Mouse (Mus musculus): ENCODE results near the gene Klc1.

Klc1 gene

DNA sequence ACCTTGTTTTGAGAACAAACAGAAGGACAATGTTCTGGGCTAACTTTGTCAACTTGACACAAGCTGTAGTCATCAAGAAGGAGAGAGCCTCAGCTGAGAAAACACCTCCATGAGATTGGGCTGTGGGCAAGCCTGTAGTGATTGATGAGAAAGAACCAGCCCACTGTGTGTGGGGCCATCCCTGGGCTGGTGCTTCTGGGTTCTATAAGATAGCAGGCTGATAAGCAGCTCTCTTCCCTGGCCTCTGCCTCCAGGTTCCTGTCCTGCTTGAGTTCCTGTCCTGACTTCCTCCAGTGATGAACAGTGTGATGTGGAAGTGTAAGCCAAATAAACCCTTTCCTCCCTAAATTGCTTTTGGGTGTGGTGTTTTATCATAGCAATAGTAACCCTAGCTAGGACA is 3.9 kb upstream of the Klc1 start:
- no peak for DNase-seq (ENCODE audit: low read depth, low spot score)
- no peaks in the 10 kb centered on the region for H3K27me3 ChIP-seq (ENCODE audit: control insufficient read depth, insufficient read depth, low read length, poor library complexity, severe bottlenecking)
- no peaks in the 10 kb centered on the region for H3K36me3 ChIP-seq (ENCODE audit: control insufficient read depth, insufficient read depth, low read length, poor library complexity, severe bottlenecking)

DNA sequence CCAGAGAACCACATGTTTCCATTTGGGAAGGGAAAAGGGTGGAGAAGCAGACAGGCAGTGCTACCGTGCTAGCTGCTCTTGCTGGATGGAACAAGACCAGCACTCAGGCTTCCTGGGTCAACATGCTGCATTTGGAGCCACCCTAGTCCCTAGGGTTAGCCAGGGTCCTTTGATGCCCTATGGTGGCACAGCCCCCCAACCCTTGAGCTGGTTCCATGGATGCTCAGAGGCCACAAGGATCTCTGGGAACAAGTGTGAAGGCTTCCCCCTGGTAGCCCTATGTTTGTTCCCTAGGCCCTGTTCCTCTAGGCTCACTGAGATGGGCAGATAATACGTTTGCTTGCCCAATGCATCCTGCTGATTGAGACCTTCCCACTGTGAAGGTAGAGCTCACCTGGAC is 3.4 kb upstream of the Klc1 start:
- no peak for DNase-seq (ENCODE audit: low read depth, low spot score)
- Histone ChIP-seq H3K36me3 (ENCODE audit: control insufficient read depth, insufficient read depth, low read length, poor library complexity, severe bottlenecking) (no peaks in the 10 kb centered on the region), H3K27me3 (ENCODE audit: control insufficient read depth, insufficient read depth, low read length, poor library complexity, severe bottlenecking) (no peaks in the 10 kb centered on the region)

- DNase-seq (ENCODE audit: low read depth, low spot score) = no peak
- Histone ChIP-seq H3K36me3 (ENCODE audit: control insufficient read depth, insufficient read depth, low read length, poor library complexity, severe bottlenecking) (no peaks in the 10 kb centered on the region), H3K27me3 (ENCODE audit: control insufficient read depth, insufficient read depth, low read length, poor library complexity, severe bottlenecking) (no peaks in the 10 kb centered on the region)
These were observed 2.5 kb upstream of the Klc1 start for GRCm38 (mm10) chr12:111756082-111756697.

DNA sequence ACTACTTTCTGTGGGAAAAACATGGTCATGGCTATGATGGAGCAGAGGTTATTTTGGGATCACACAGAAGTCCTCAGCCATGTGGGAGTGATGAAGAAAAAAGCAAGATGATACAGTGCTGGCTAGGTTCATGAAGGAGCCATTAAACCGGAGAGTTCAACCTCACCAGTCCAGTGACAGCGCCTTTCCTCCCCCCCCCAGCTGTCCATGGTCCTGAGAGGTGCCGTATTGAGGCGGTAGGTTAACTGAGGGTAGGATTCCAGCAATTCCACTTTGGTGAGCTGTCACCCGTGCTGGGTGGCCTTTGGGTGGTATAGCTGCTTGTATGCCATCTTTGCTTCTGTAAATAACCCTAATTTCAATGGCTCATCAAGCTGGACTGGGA is 2.0 kb upstream of the Klc1 start:
- H3K36me3 ChIP-seq (ENCODE audit: control insufficient read depth, insufficient read depth, low read length, poor library complexity, severe bottlenecking) = no peaks in the 10 kb centered on the region
- no peaks in the 10 kb centered on the region for H3K27me3 ChIP-seq (ENCODE audit: control insufficient read depth, insufficient read depth, low read length, poor library complexity, severe bottlenecking)
- no peak for DNase-seq (ENCODE audit: low read depth, low spot score)

DNA sequence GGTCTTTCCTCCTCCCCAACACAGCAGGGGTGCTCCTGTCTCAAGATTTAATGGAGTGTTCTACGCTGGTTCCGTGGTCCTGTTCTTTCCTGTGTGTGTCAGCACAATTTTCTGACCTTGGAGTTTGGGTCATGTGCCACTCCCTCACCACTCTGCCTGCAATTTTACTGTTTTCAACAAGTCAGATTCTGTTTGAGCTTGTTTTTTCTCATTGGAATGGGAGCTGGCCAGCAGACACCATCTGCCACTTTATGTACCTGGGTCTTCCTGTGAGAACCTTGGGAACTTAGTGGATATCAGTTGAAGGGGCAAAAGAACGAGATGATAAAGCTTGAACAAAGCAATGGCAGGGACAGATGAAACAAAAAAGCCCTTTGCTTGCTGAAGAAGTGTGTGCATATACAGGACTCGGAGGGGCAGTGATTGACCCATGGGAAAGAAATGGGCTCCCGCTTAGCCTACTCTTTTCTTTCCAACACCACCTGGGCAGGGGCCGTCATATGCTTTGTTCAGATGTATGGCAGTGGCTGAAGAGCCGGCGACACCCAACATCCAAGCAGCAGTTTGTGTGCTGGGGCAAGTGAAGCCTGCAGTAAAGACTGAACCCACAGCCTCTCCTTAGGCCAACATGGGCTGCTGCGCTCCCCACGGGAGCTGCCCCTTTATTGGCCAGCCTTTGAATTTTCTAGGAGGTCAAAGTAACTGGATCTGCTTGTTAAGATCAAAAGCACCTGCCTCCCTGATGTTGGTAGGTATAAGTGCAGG is 906 bp upstream of the Klc1 start:
- Histone ChIP-seq H3K36me3 (ENCODE audit: control insufficient read depth, insufficient read depth, low read length, poor library complexity, severe bottlenecking) (no peaks in the 10 kb centered on the region), H3K27me3 (ENCODE audit: control insufficient read depth, insufficient read depth, low read length, poor library complexity, severe bottlenecking) (no peaks in the 10 kb centered on the region)
- no peak for DNase-seq (ENCODE audit: low read depth, low spot score)

- DNase-seq (ENCODE audit: low read depth, low spot score) = no peak
- Histone ChIP-seq H3K27me3 (ENCODE audit: control insufficient read depth, insufficient read depth, low read length, poor library complexity, severe bottlenecking) (no peaks in the 10 kb centered on the region), H3K36me3 (ENCODE audit: control insufficient read depth, insufficient read depth, low read length, poor library complexity, severe bottlenecking) (no peaks in the 10 kb centered on the region)
These were observed 770 bp downstream of the Klc1 start for GRCm38 (mm10) chr12:111759176-111760061.

DNA sequence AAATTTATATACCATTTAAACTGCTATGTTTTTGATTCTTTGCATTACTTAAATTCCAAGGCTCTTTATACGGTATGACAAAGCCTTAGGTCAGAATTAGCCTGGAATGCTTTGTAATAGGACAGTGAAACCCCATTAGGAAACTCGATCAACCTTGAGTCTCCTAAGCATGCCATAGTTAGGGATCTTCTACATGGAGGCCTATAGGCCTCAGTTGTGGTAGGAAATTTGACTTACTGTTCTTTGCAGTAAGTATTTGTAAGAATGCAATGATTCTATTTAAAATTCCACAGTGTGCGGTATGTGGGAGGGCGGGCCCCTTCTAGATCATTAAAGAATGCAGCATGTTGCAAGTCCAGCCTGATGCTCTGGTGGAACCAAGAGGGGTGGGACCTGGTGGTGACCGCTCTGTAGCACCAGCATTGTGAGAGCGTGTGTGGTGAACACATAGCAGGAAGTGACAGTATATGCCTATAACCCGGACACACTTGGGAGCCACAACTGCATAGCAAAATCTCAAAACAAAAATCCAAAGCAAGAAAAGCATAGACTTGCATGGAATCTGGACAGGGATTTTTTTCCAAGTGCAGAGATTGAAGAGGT is 1.8 kb downstream of the Klc1 start:
- Histone ChIP-seq H3K36me3 (ENCODE audit: control insufficient read depth, insufficient read depth, low read length, poor library complexity, severe bottlenecking) (no peaks in the 10 kb centered on the region), H3K27me3 (ENCODE audit: control insufficient read depth, insufficient read depth, low read length, poor library complexity, severe bottlenecking) (no peaks in the 10 kb centered on the region)
- no peak for DNase-seq (ENCODE audit: low read depth, low spot score)

DNA sequence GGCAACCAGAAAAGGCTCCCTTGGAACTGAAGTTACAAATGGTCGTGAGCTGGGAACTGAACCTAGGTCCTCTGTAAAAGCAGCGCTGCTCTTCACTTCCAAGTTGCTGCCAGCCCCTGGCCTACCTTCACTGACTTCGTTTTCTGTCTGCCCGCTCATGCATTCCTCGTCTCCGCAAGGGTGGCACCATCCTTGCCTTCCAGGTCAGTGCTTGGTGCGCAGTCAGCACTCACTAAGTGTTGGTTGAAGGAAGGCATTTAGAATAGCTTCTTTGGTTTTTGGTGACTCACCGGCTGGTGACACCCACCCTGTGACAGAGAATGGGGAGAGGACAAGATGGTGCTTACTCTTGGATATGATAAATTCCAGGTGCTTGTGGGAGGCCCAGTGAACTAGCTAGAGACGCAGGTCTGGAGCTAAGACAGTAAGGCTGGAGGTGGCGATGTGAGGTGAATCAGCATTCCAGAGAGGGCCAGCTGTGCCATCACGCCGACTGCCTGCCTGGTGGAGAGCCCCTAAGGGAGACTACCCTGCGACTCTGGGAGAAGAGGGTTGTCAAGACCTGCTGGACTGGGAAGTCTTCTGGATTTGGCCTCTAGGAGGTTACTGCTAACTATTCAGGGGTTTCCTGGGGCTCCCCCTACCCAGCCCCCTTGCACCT is 4.1 kb downstream of the Klc1 start:
- no peaks in the 10 kb centered on the region for H3K36me3 ChIP-seq (ENCODE audit: control insufficient read depth, insufficient read depth, low read length, poor library complexity, severe bottlenecking)
- no peak for DNase-seq (ENCODE audit: low read depth, low spot score)
- no peaks in the 10 kb centered on the region for H3K27me3 ChIP-seq (ENCODE audit: control insufficient read depth, insufficient read depth, low read length, poor library complexity, severe bottlenecking)

DNA sequence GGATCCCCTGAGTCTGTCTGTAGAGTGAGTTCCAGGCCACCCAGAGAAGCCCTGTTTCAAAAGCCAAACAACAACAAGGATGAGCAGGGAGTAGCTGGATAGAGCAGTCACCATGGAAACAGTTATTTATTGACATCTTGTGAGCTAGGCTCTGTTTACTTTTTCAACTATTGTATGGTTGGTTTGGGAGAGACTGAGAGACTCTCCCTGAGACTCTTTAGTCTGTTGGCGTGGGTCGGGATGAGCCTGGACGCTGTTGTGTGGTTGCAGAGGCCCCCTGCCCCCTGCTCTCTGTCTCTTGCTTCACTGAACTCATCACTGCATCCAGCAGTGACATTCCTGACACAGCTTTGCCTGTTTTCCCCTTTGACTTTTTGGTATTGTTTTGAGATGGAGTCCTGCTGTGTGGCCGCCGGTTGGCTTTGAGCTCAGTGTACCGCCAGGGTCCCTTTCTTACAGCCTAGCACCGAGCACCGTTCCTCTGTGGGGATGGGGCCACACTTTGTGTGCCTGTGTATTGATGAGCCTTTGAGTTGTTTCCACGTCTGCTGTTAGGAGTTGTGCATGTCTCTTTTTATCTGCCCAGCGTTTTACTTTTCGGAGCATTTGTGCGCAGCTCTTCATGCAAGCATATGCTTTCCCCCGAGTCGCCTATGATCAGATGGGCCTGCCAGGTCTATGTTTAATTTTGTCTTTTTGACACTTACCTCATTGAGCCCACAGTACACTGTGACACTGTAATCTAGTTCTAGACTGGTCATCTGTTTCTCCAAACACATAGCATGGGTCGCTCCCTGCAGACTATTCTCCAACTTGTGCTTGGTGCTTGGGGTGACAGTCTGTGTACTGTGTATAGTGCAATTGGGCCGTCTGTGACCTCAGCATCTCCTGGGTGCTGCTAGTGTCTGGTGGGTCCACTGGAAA is 7.9 kb downstream of the Klc1 start:
- Histone ChIP-seq H3K36me3 (ENCODE audit: control insufficient read depth, insufficient read depth, low read length, poor library complexity, severe bottlenecking) (no peaks in the 10 kb centered on the region; the same call in 1 of the 2 replicates), H3K27me3 (ENCODE audit: control insufficient read depth, insufficient read depth, low read length, poor library complexity, severe bottlenecking) (no peaks in the 10 kb centered on the region)
- DNase-seq (ENCODE audit: low read depth, low spot score) = no peak

DNA sequence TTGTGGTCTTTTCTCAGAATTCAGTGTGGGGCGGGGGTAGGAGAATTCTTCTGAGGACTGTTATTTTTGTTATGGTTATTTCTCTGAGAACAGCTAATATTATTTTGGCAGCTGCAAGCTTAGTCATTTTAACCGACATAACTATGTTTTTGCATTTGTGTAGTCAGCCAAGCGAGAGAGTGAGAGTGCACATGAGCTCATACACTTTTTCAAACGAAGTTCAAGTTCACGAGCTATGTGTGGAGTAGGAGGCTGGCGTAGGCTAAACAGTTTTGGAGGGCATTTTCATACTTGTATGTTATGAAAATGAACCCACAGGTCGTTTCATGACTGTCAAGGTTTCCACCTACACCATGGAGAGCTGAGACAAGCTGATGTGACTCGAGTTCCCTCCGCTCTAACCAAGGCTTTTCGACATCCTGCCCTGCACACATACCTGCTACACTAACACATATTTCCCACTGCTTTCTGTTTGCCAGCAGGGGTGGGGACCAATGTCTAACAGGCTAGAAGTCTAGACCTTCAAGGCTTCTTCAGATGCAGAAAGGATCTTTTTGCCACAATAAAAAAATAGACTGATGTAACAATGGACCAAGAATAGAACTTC is 9.8 kb downstream of the Klc1 start:
- Histone ChIP-seq H3K36me3 (ENCODE audit: control insufficient read depth, insufficient read depth, low read length, poor library complexity, severe bottlenecking) (peaks cover 5% of the 10 kb centered on the region; the same call in 1 of the 2 replicates), H3K27me3 (ENCODE audit: control insufficient read depth, insufficient read depth, low read length, poor library complexity, severe bottlenecking) (no peaks in the 10 kb centered on the region)
- no peak for DNase-seq (ENCODE audit: low read depth, low spot score)

- no peak for DNase-seq (ENCODE audit: low read depth, low spot score)
- no peaks in the 10 kb centered on the region for H3K27me3 ChIP-seq (ENCODE audit: control insufficient read depth, insufficient read depth, low read length, poor library complexity, severe bottlenecking)
- H3K36me3 ChIP-seq (ENCODE audit: control insufficient read depth, insufficient read depth, low read length, poor library complexity, severe bottlenecking) = peaks cover 5% of the 10 kb centered on the region
These were observed 10.7 kb downstream of the Klc1 start for GRCm38 (mm10) chr12:111769306-111769705.

- no peak for DNase-seq (ENCODE audit: low read depth, low spot score)
- Histone ChIP-seq H3K36me3 (ENCODE audit: control insufficient read depth, insufficient read depth, low read length, poor library complexity, severe bottlenecking) (peaks cover 5% of the 10 kb centered on the region), H3K27me3 (ENCODE audit: control insufficient read depth, insufficient read depth, low read length, poor library complexity, severe bottlenecking) (no peaks in the 10 kb centered on the region)
These were observed 11.3 kb downstream of the Klc1 start for GRCm38 (mm10) chr12:111769816-111770577.

DNA sequence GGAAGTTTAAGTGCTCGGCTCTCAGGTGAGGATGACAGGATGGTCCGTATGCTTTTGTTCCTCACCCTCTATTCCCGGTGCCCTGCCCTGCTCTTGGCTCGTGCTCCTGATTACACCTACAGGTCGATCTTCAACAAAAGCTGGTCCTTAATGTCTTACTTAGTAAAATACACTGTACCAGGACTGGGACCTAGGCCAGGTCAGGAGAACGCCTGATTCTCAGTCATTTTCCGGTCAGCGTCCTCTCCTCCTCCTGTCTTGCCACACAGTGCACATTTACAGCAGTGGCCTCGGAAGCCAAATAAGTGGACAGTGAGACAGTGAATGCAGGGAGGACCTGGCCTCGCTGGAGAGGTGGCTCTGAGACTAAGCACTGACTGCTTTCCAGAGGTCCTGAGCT is 12.0 kb downstream of the Klc1 start:
- peaks cover 5% of the 10 kb centered on the region for H3K36me3 ChIP-seq (ENCODE audit: control insufficient read depth, insufficient read depth, low read length, poor library complexity, severe bottlenecking)
- no peak for DNase-seq (ENCODE audit: low read depth, low spot score)

More for the DNA sequence above, 12.0 kb downstream of the Klc1 start:
- H3K27me3 ChIP-seq (ENCODE audit: control insufficient read depth, insufficient read depth, low read length, poor library complexity, severe bottlenecking) = no peaks in the 10 kb centered on the region
